Mouse (Mus musculus) spleen, adult 2 months (tissue): ENCODE measurements around the gene Dydc1.

Source experiments
- CTCF ChIP-seq: fragments of 200-500 bp; IDR thresholded peaks from 2 replicates; pipeline ENCODE4 v1.5.1; 2011; ENCODE audit warnings: mild to moderate bottlenecking, inconsistent platforms; ENCODE audit not compliant: insufficient read depth, insufficient read length, insufficient replicate concordance; ENCODE audit errors: extremely low read depth
- POLR2A ChIP-seq: fragments of 200-500 bp; IDR thresholded peaks from 2 replicates; pipeline ENCODE4 v1.6.1; 2011; ENCODE audit warnings: low read depth, low read length, inconsistent platforms

DNA sequence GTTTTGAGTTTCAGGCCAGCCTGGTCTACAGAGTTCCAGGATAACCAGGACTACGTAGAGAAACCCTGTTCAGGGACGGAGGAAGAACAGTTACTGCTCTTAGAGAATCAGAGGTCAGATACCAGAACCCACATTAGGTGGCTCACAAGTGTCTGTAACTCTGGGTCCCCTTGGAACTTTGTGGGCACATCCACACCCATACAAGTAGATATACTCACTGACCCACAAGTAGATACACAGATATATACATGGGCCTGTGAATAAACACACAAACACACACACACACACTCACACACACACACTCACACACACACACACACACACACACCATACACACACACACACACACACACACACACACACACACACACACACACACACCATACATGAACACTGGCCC lies 47.6 kb upstream of the Dydc1 start:
- TF ChIP-seq CTCF (no peak), POLR2A (no peak)
